Mouse (Mus musculus): ENCODE results near the gene Gpr85. TPM values are rescaled to one million over a fixed set of nuclear protein-coding genes. Genes with fewer than 3 reads are reported as not detected.

The Gpr85 gene
- polyA plus RNA-seq, 1 experiment from 2014 or later: 26.2 TPM

Other genes starting within 250 kb of the Gpr85 start
- 41.7 and 42.1 TPM in 2 replicates for gene Tmem168, start 231.8 kb downstream of the Gpr85 start, polyA plus RNA-seq (2014; fragmentation: Nextera tagmentation; extraction: Ambion mirVana)
- gene Bmt2, start 162.0 kb downstream of the Gpr85 start, polyA plus RNA-seq (2014; fragmentation: Nextera tagmentation; extraction: Ambion mirVana): 23.7 and 25.4 TPM in 2 replicates
- 71.8 and 72.5 TPM in 2 replicates for gene 2610001J05Rik, start 31.6 kb upstream of the Gpr85 start, polyA plus RNA-seq (2014; fragmentation: Nextera tagmentation; extraction: Ambion mirVana)

Data from hindbrain, embryonic 11.5 days (tissue).